Comparison of ENCODE assay signal across 8 mouse cellular contexts in the genomic region with DNA sequence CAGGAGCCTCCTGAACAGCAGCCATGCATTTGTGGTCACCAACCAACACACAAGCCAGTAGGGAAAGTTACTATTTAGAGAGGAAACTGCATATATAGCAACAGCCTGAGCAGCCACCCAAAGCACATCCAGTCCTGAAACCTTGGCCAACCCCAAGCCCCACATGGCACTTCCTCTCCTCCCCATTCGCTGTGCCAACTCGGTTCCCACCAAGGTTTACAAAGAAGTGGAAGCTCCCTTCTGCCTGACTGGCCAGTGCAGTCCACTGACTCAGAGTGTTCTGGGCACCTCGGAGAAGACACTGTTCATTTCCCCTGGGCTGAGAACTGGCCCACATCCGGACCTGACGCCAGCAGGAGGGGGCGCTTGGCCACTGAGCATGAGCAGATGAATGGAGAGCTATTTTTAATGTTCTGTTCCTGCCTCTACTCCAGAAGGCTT.
A peak's percentile ranks its signal among the peaks of the same experiment; 100 is the strongest.
DNase-seq lines count a peak whose midpoint lies in the region; ATAC-seq lines count a peak whose summit lies in the region.

No protein-coding gene starts in this region.

- H3K9ac ChIP-seq in kidney, embryonic 15.5 days: no peak overlapping the region
- no peak overlapping the region for H3K9ac ChIP-seq in forebrain, embryonic 15.5 days (replicated peaks)

- WGBS in kidney, embryonic 15.5 days: 67% methylated on average over 6 of the region's 6 CpGs
- WGBS in forebrain, embryonic 15.5 days: 71% methylated on average over 6 of the region's 6 CpGs

- no peak for ATAC-seq in kidney, embryonic 15.5 days (replicated peaks; ENCODE audit: low FRiP score)
- no peak for ATAC-seq in forebrain, embryonic 15.5 days (replicated peaks)

- no peak overlapping the region for H3K27ac ChIP-seq in kidney, embryonic 15.5 days
- H3K27ac ChIP-seq in forebrain, embryonic 15.5 days (replicated peaks): no peak overlapping the region

- peaks cover 20% of the 10 kb centered on the region for H3K4me1 ChIP-seq in kidney, embryonic 15.5 days
- H3K4me1 ChIP-seq in forebrain, embryonic 15.5 days: peaks cover 9% of the 10 kb centered on the region; the same call in 1 of the 2 replicates

- H3K4me2 ChIP-seq in kidney, embryonic 15.5 days: no peak overlapping the region
- H3K4me2 ChIP-seq in forebrain, embryonic 15.5 days (replicated peaks): no peak overlapping the region

- H3K27me3 ChIP-seq in kidney, embryonic 15.5 days: no peaks in the 10 kb centered on the region
- H3K27me3 ChIP-seq in forebrain, embryonic 15.5 days: no peaks in the 10 kb centered on the region

- DNase-seq in kidney, adult 9 months: peak; percentile 33
- DNase-seq in brain, adult 2 months (ENCODE audit: low read depth, low spot score): peak; percentile 95
- peak; percentile 52 for DNase-seq in gastrocnemius, postnatal 14 days
- peak; percentile 80 to 83 for DNase-seq in layer of hippocampus, postnatal 36 days
- peak; percentile 85 for DNase-seq in lung, postnatal 36 days
- DNase-seq in spleen, postnatal 36 days (ENCODE audit: low spot score in 2 of 2): peak; percentile 73 to 74

- H3K36me3 ChIP-seq in kidney, embryonic 15.5 days: no peaks in the 10 kb centered on the region
- no peaks in the 10 kb centered on the region for H3K36me3 ChIP-seq in forebrain, embryonic 15.5 days

- intact Hi-C loops in gastrocnemius, postnatal 14 days (cut with DNase I; ENCODE audit: low total_unique reads): no loop called here

- no peak overlapping the region for H3K4me3 ChIP-seq in kidney, embryonic 15.5 days (replicated peaks)
- H3K4me3 ChIP-seq in forebrain, embryonic 15.5 days: no peak overlapping the region

- H3K9me3 ChIP-seq in kidney, embryonic 15.5 days (replicated peaks): no peaks in the 10 kb centered on the region
- no peaks in the 10 kb centered on the region for H3K9me3 ChIP-seq in forebrain, embryonic 15.5 days

Comparison
In these comparisons a context has a peak if more than half of its experiments do, and no peak if none do; other contexts are left out.
1. DNase-seq: peak in every context shown above with its lines; median percentile 95 in brain, adult 2 months; 85 in lung, postnatal 36 days; 82 in layer of hippocampus, postnatal 36 days; 74 in spleen, postnatal 36 days; 52 in gastrocnemius, postnatal 14 days; 33 in kidney, adult 9 months.